Mouse (Mus musculus): ENCODE data around the gene C77080. TPM values are rescaled to one million over a fixed set of nuclear protein-coding genes. Genes with fewer than 3 reads are reported as not detected.

C77080 gene
- polyA plus RNA-seq, 1 experiment from 2014 or later = 3.6 TPM

DNA sequence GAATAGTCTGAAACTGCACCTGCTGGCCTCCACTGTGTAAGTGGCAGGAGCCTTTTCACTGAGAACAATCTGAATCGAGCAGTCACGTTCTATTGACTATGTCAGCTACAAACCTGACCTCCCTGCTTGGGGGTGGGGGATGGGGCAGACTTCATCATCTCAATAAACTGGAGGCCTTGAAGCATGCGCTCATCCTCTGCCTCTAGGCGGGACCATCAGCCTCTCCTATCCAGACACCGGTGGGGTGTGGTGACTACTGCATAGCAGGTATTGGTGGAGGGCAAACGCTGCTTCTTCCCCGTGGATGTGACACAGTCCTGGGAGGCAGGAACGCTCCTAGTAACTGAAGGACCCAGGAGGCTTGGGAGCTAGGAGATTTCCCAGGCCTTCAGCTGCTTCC, 30.3 kb downstream of the C77080 start:
- WGBS = 61% methylated on average over 8 of the region's 8 CpGs
- Histone ChIP-seq H3K4me1 (replicated peaks; ENCODE audit: control insufficient read depth, insufficient read depth, low read length) (peaks cover 19% of the 10 kb centered on the region), H3K9me3 (ENCODE audit: control insufficient read depth, low read length) (no peaks in the 10 kb centered on the region)

DNA sequence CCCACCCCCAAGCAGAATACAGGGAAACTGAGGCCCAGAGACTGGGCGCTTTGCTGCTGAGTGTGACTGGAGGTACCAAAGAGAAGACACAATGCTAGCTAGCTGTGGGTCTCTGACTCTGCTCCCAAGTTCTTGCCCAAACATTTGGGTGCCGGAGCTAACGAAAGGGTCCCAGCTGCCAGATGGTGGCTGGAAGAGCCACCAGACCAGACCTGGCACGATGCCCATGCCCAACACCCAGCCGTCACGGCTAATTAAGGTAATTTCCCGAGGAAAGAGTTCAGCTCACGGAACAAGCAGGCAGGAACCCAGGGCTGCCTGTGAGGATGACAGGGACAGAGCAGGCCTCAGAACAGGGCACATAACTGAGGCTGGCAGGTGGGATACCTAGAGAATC, 33.2 kb downstream of the C77080 start:
- peak overlapping the region; percentile 35 for H3K4me3 ChIP-seq (ENCODE audit: low read depth, low read length)
- no peaks in the 10 kb centered on the region for H3K36me3 ChIP-seq (ENCODE audit: control insufficient read depth, insufficient read depth, low read length)
- DNase-seq (ENCODE audit: low spot score) (no peak), ATAC-seq (ENCODE audit: low FRiP score) (no peak)
- peaks cover 27% of the 10 kb centered on the region for H3K4me1 ChIP-seq (replicated peaks; ENCODE audit: control insufficient read depth, insufficient read depth, low read length)
- no peak overlapping the region for H3K27ac ChIP-seq (ENCODE audit: low read depth, low read length)
- H3K9ac ChIP-seq (ENCODE audit: low read depth, low read length) = peak overlapping the region; percentile 70
- 34% methylated on average over 8 of the region's 8 CpGs for WGBS
- peak overlapping the region; percentile 40; the same call in 1 of the 2 replicates for H3K4me2 ChIP-seq (replicated peaks; ENCODE audit: low read depth, low read length)
- H3K27me3 ChIP-seq (ENCODE audit: control insufficient read depth, insufficient read depth, low read length) = peaks cover 4% of the 10 kb centered on the region; the same call in 1 of the 2 replicates
- no peaks in the 10 kb centered on the region for H3K9me3 ChIP-seq (ENCODE audit: control insufficient read depth, low read length)

More for the DNA sequence above, 30.3 kb downstream of the C77080 start:
- H3K27me3 ChIP-seq (ENCODE audit: control insufficient read depth, insufficient read depth, low read length) = peaks cover 2% of the 10 kb centered on the region; the same call in 1 of the 2 replicates
- no peak for DNase-seq (ENCODE audit: low spot score)
- no peaks in the 10 kb centered on the region for H3K36me3 ChIP-seq (ENCODE audit: control insufficient read depth, insufficient read depth, low read length)
- H3K27ac ChIP-seq (ENCODE audit: low read depth, low read length) = no peak overlapping the region
- H3K9ac ChIP-seq (ENCODE audit: low read depth, low read length) = no peak overlapping the region
- no peak overlapping the region for H3K4me2 ChIP-seq (replicated peaks; ENCODE audit: low read depth, low read length)
- H3K4me3 ChIP-seq (ENCODE audit: low read depth, low read length) = no peak overlapping the region
- no peak for ATAC-seq (ENCODE audit: low FRiP score)

DNA sequence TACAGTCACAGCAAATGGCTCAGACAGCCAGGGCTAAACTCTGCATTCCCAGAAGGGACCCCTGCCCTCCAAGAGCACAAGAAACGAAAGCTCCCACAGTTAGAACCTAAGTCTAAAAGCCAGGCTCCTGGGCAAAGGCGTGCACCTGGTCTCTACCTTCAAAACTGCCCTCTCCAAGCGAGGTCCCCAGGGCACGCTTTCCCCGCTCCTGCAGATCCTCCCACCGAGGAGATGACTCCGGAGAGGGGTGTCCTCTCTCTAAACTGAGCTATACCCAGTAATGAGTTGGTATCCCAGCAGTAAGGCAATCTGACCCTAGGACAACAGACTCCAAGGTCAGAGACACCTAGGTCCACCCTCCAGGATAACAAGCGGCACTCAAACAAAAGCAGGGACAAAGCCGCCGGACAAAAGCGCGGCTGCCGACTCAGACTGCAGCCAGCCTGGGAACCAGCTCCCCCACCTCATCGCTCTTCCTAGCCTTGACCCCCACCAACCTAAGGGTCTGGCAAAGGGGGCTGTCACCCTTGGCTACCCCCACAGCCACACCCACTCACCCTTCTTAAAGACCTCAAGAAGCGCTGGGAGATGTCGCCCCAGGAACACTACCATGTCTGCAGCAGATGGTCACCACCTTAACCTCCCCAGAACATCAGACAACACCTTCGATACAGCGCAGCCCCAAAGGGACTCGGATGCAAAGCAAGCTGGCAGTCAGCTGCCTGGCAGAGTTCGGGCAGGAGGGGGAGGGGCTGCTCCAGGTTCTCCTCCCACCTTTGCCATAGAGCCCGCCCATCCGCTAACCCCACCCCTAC, 33.8 kb downstream of the C77080 start:
- ATAC-seq (ENCODE audit: low FRiP score) (no peak), DNase-seq (ENCODE audit: low spot score) (no peak)
- Histone ChIP-seq H3K36me3 (ENCODE audit: control insufficient read depth, insufficient read depth, low read length) (no peaks in the 10 kb centered on the region), H3K4me3 (ENCODE audit: low read depth, low read length) (peak overlapping the region; percentile 35), H3K9ac (ENCODE audit: low read depth, low read length) (peak overlapping the region; percentile 70), H3K9me3 (ENCODE audit: control insufficient read depth, low read length) (no peaks in the 10 kb centered on the region), H3K4me2 (replicated peaks; ENCODE audit: low read depth, low read length) (peak overlapping the region; percentile 40), H3K27me3 (ENCODE audit: control insufficient read depth, insufficient read depth, low read length) (peaks cover 4% of the 10 kb centered on the region; the same call in 1 of the 2 replicates), H3K27ac (ENCODE audit: low read depth, low read length) (peak overlapping the region; percentile 52), H3K4me1 (replicated peaks; ENCODE audit: control insufficient read depth, insufficient read depth, low read length) (peaks cover 29% of the 10 kb centered on the region)
- WGBS = 10% methylated on average over 22 of the region's 22 CpGs

DNA sequence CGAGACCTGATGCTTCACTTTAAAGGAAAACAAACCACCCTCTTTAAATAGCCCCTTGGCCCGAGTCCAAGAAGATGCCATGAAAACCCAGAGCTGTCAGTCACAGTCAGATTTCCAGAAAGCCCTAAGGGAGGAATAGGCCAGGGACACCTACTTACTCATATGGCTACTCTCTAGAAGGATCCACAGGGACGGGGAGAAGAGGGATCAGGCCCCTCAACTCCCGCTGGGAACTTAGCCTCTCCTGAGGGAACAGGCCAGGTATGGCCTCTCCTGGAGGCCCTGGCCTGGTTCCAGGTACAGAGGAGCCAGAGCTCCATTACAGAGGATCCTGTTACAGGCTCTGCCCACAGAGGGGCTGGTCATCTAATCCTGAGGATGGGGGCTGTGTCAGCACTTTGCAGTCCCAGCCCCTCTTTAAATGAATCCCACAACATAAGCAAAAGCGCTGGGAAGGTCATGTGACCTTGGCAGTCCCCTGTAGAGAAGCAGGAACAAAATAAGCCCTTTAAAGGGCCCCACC, 34.7 kb downstream of the C77080 start:
- no peaks in the 10 kb centered on the region for H3K9me3 ChIP-seq (ENCODE audit: control insufficient read depth, low read length)
- no peak for ATAC-seq (ENCODE audit: low FRiP score)
- no peaks in the 10 kb centered on the region for H3K36me3 ChIP-seq (ENCODE audit: control insufficient read depth, insufficient read depth, low read length)
- H3K4me2 ChIP-seq (replicated peaks; ENCODE audit: low read depth, low read length) = peak overlapping the region; percentile 40
- H3K27ac ChIP-seq (ENCODE audit: low read depth, low read length) = no peak overlapping the region
- H3K9ac ChIP-seq (ENCODE audit: low read depth, low read length) = peak overlapping the region; percentile 70; the same call in 1 of the 2 replicates
- H3K27me3 ChIP-seq (ENCODE audit: control insufficient read depth, insufficient read depth, low read length) = peaks cover 4% of the 10 kb centered on the region; the same call in 1 of the 2 replicates
- WGBS = 38% methylated on average over 5 of the region's 5 CpGs
- H3K4me3 ChIP-seq (ENCODE audit: low read depth, low read length) = peak overlapping the region; percentile 35; the same call in 1 of the 2 replicates
- peak; percentile 22 for DNase-seq (ENCODE audit: low spot score)
- H3K4me1 ChIP-seq (replicated peaks; ENCODE audit: control insufficient read depth, insufficient read depth, low read length) = peaks cover 29% of the 10 kb centered on the region

DNA sequence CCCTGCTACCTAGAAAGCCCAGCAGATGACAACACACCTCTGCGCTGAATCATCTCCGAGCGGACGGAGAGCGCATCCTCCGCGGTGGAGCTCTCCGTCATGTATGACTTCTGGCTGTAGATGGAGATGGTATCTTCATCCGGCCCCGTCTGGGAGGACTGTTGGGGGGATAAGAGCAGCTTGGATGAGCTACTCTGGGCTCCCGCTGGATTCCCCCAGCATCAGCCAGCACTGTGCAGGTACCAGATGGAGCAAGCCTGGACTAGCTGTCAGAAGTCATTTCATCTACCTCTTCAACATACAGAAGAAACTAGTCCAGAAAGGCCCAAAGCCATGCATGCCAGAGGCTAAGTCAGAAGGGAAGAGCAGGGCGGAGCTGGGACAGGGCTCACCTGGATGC, 35.9 kb downstream of the C77080 start:
- Histone ChIP-seq H3K9me3 (ENCODE audit: control insufficient read depth, low read length) (no peaks in the 10 kb centered on the region), H3K4me1 (replicated peaks; ENCODE audit: control insufficient read depth, insufficient read depth, low read length) (peaks cover 29% of the 10 kb centered on the region), H3K27ac (ENCODE audit: low read depth, low read length) (no peak overlapping the region), H3K4me3 (ENCODE audit: low read depth, low read length) (no peak overlapping the region), H3K9ac (ENCODE audit: low read depth, low read length) (no peak overlapping the region), H3K27me3 (ENCODE audit: control insufficient read depth, insufficient read depth, low read length) (peaks cover 4% of the 10 kb centered on the region; the same call in 1 of the 2 replicates), H3K4me2 (replicated peaks; ENCODE audit: low read depth, low read length) (no peak overlapping the region), H3K36me3 (ENCODE audit: control insufficient read depth, insufficient read depth, low read length) (no peaks in the 10 kb centered on the region)
- DNase-seq (ENCODE audit: low spot score) (no peak), ATAC-seq (ENCODE audit: low FRiP score) (no peak)
- WGBS = 96% methylated on average over 12 of the region's 12 CpGs

DNA sequence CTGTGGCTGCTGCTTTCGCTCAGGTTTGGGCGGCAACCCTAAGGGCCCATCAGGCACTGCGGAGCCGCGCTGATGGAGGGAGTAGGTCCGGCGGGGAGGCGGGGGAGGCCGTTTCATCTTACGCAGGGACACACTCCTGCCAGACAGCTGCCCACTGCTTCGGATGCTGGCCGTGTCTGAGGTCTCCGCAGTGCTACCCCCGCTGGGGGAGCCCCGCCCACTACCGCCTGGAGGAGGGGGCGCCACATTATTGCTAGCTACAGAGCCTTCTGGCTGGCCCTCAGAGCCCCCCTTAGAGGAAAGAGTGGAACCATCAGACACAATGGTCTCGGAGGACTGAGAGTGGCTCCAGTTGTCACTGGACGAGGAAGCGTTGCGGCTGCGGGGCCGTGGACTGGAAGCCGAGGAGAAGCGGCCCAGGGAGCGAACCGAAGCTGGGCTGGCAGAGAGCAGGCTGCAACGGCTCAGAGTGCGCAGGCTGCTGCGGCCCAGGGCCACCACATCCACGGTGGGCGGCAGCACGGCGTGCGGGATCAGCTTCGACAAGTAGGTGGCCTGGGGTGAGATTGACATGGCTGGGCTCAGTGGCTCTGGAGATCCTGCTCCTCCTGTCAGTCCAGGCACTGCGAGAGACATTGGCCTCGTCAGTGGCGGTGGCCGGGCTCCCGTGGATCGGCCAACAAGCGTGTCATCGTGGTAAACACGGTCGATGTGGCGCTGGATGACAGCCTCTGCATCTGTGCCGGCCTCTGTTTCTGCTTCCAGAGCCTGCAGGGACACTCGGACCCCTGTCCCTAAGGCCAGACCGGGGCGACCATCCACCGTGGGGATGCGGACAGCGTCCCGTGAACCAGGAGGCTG, 37.6 kb downstream of the C77080 start:
- Histone ChIP-seq H3K4me2 (replicated peaks; ENCODE audit: low read depth, low read length) (peak overlapping the region; percentile 63), H3K4me3 (ENCODE audit: low read depth, low read length) (peak overlapping the region; percentile 22), H3K9ac (ENCODE audit: low read depth, low read length) (peak overlapping the region; percentile 52), H3K27me3 (ENCODE audit: control insufficient read depth, insufficient read depth, low read length) (peaks cover 4% of the 10 kb centered on the region; the same call in 1 of the 2 replicates), H3K4me1 (replicated peaks; ENCODE audit: control insufficient read depth, insufficient read depth, low read length) (peaks cover 29% of the 10 kb centered on the region), H3K36me3 (ENCODE audit: control insufficient read depth, insufficient read depth, low read length) (peaks cover 6% of the 10 kb centered on the region; the same call in 1 of the 2 replicates), H3K9me3 (ENCODE audit: control insufficient read depth, low read length) (no peaks in the 10 kb centered on the region), H3K27ac (ENCODE audit: low read depth, low read length) (peak overlapping the region; percentile 51)
- peak; percentile 73 for ATAC-seq (ENCODE audit: low FRiP score)
- DNase-seq (ENCODE audit: low spot score) = peak; percentile 63
- 22% methylated on average over 54 of the region's 55 CpGs for WGBS

DNA sequence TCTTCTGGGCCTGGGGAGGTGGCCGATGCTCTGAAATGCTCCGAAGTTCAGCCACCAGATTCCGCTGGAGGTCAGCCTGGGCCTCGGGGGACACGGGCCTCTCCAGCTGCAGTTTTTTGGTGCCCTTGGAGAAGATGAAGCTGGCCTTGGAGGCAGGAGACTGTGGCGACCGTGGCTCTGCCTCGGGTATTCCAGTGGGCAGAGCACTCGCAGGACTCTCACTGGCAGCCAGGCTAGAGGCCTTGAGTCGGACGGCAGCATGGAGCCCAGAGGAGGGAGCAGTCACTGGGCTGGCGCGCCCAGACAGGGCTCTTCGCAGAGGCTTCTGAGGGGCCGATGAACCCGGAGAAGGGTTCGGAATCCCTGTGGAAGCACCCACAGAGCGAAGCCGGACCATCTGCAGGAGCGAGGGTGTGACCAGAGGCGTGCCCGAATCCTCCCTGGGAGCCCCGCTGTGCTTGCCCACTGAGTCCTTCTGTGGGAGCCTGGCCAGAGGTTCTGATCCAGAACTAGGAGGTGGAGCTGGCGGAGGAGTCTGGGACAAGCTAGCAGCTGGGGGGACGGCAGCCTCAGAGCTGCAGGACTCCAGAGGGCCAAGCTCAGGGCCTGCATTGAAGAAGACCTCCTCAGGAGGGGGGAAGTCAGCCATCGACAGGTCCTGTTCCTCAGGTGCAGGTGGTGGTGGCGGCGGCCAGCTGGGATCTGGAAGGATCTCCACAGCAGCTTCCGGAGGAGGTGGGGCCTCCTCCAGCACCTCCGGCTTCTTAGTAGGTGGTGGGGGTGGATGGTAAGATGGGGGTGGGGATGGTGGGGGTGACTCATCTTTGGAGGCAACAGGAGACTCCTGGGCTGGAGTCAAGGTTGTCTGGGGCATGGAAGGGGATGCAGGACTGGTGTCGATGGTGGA, 38.9 kb downstream of the C77080 start:
- Histone ChIP-seq H3K36me3 (ENCODE audit: control insufficient read depth, insufficient read depth, low read length) (peaks cover 9% of the 10 kb centered on the region; the same call in 1 of the 2 replicates), H3K4me3 (ENCODE audit: low read depth, low read length) (no peak overlapping the region), H3K9me3 (ENCODE audit: control insufficient read depth, low read length) (no peaks in the 10 kb centered on the region), H3K4me2 (replicated peaks; ENCODE audit: low read depth, low read length) (no peak overlapping the region), H3K27ac (ENCODE audit: low read depth, low read length) (no peak overlapping the region), H3K9ac (ENCODE audit: low read depth, low read length) (no peak overlapping the region), H3K27me3 (ENCODE audit: control insufficient read depth, insufficient read depth, low read length) (peaks cover 4% of the 10 kb centered on the region; the same call in 1 of the 2 replicates), H3K4me1 (replicated peaks; ENCODE audit: control insufficient read depth, insufficient read depth, low read length) (peaks cover 20% of the 10 kb centered on the region)
- ATAC-seq (ENCODE audit: low FRiP score) (no peak), DNase-seq (ENCODE audit: low spot score) (no peak)
- 60% methylated on average over 31 of the region's 31 CpGs for WGBS

Measured in hindbrain, embryonic 11.5 days (tissue).